Mouse (Mus musculus): ENCODE results near the gene Snrnp35. TPM values are rescaled to one million over a fixed set of nuclear protein-coding genes. Genes with fewer than 3 reads are reported as not detected.

Snrnp35 gene
- polyA plus RNA-seq, 1 experiment from 2014 or later, result 25.1 TPM

GRCm38 (mm10) chr5:124505235-124505634 is 22.3 kb downstream of the Snrnp35 start:
- ATAC-seq, result no peak
- H3K9me3 ChIP-seq (ENCODE audit: control insufficient read depth, low read length), result no peaks in the 10 kb centered on the region
- no peaks in the 10 kb centered on the region for H3K4me1 ChIP-seq (replicated peaks; ENCODE audit: control insufficient read depth, insufficient read depth, low read length)
- H3K36me3 ChIP-seq (ENCODE audit: control insufficient read depth, insufficient read depth), result no peaks in the 10 kb centered on the region; the same call in 1 of the 2 replicates
- H3K4me3 ChIP-seq (replicated peaks; ENCODE audit: low read length), result no peak overlapping the region
- no peaks in the 10 kb centered on the region for H3K27me3 ChIP-seq (replicated peaks; ENCODE audit: control insufficient read depth, insufficient read depth, low read length)
- no peak overlapping the region for H3K27ac ChIP-seq (ENCODE audit: low read length)
- H3K9ac ChIP-seq (replicated peaks; ENCODE audit: low read depth, low read length), result no peak overlapping the region
- WGBS, result 96% methylated on average over 4 of the region's 4 CpGs
- no peak overlapping the region for H3K4me2 ChIP-seq (ENCODE audit: low read length)

- 87% methylated on average over 10 of the region's 10 CpGs for WGBS
- Histone ChIP-seq H3K36me3 (ENCODE audit: control insufficient read depth, insufficient read depth) (no peaks in the 10 kb centered on the region; the same call in 1 of the 2 replicates), H3K4me3 (replicated peaks; ENCODE audit: low read length) (no peak overlapping the region), H3K9me3 (ENCODE audit: control insufficient read depth, low read length) (no peaks in the 10 kb centered on the region), H3K27ac (ENCODE audit: low read length) (no peak overlapping the region), H3K4me2 (ENCODE audit: low read length) (no peak overlapping the region), H3K9ac (replicated peaks; ENCODE audit: low read depth, low read length) (no peak overlapping the region), H3K27me3 (replicated peaks; ENCODE audit: control insufficient read depth, insufficient read depth, low read length) (no peaks in the 10 kb centered on the region), H3K4me1 (replicated peaks; ENCODE audit: control insufficient read depth, insufficient read depth, low read length) (no peaks in the 10 kb centered on the region)
- ATAC-seq, result no peak
These were observed 23.9 kb downstream of the Snrnp35 start for GRCm38 (mm10) chr5:124506731-124507359.

DNA sequence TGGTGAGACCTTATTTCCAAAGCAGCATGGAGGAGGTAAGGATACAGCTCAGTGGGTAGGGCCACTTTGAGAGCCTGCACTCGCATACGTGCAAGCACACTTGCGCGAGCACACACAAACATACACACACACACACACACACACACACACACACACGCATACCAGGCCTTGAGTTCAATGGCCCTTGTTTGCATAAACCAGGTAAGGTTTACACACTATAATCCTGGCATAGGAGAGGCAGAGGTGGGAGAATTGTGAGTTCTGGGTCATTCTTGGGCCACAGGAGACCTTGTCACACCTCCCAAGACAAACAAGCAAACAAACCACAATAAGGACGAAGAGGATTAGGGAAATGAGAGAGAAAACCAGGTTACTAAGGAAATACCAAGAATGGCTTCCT is 26.3 kb downstream of the Snrnp35 start:
- H3K9ac ChIP-seq (replicated peaks; ENCODE audit: low read depth, low read length), result no peak overlapping the region
- WGBS, result 90% methylated on average over 6 of the region's 6 CpGs
- no peak overlapping the region for H3K4me3 ChIP-seq (replicated peaks; ENCODE audit: low read length)

DNA sequence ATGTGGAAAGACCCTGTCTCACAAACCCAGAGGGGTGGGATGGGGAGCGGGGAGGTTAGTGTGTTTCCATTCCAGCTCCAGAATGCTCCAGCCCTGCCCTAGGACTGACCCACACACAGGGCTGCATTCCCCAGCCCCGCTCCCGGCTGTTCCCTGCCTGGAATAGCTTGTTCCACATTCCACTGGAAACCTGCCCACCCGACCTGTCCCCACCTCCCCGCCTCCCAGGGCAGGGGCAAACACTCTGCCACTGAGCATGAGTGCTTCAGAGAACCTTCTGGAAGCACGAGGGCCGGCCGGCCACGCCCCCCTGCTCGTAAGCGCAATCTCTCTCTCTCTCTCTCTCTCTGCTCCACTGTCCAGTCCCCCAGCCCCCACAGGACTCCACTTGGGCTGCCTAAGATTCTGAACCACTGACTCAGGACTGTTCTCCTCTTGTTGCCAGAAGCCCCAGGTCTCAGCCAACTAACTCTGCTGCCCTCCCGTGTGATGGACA is 26.9 kb downstream of the Snrnp35 start:
- Histone ChIP-seq H3K9me3 (ENCODE audit: control insufficient read depth, low read length) (no peaks in the 10 kb centered on the region), H3K9ac (replicated peaks; ENCODE audit: low read depth, low read length) (no peak overlapping the region), H3K27ac (ENCODE audit: low read length) (no peak overlapping the region), H3K4me1 (replicated peaks; ENCODE audit: control insufficient read depth, insufficient read depth, low read length) (no peaks in the 10 kb centered on the region), H3K36me3 (ENCODE audit: control insufficient read depth, insufficient read depth) (peaks cover 12% of the 10 kb centered on the region; the same call in 1 of the 2 replicates), H3K4me2 (ENCODE audit: low read length) (no peak overlapping the region), H3K27me3 (replicated peaks; ENCODE audit: control insufficient read depth, insufficient read depth, low read length) (no peaks in the 10 kb centered on the region), H3K4me3 (replicated peaks; ENCODE audit: low read length) (no peak overlapping the region)
- ATAC-seq, result no peak
- WGBS, result 78% methylated on average over 12 of the region's 12 CpGs

More for the DNA sequence above, 26.3 kb downstream of the Snrnp35 start:
- no peak for ATAC-seq
- Histone ChIP-seq H3K27ac (ENCODE audit: low read length) (no peak overlapping the region), H3K9me3 (ENCODE audit: control insufficient read depth, low read length) (no peaks in the 10 kb centered on the region), H3K36me3 (ENCODE audit: control insufficient read depth, insufficient read depth) (peaks cover 10% of the 10 kb centered on the region; the same call in 1 of the 2 replicates), H3K4me2 (ENCODE audit: low read length) (no peak overlapping the region), H3K4me1 (replicated peaks; ENCODE audit: control insufficient read depth, insufficient read depth, low read length) (no peaks in the 10 kb centered on the region), H3K27me3 (replicated peaks; ENCODE audit: control insufficient read depth, insufficient read depth, low read length) (no peaks in the 10 kb centered on the region)

DNA sequence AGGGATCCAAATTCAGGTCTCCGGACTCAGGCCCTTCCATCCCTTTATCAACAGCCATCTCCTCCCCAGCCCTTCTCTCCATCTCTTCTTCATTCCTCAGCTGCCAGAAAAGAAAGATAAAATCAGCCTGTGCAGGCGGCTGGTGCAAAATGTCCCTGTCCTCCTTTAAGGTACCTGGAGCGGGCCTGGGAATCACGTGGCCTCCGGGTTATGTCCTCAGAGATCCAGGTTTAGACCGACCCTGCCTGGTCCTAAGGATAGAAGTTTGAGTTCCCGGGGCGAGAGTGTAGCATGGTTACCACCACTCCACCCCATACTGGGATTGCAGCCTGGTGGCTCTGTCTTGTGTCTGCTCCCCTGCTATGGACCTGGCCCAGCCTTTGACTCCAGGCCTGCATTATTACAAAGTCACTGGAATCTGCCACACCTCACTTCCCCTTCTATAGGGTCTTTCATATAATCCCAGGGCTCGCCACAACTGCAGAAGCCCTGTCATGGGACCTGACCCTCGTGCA is 27.7 kb downstream of the Snrnp35 start:
- Histone ChIP-seq H3K27me3 (replicated peaks; ENCODE audit: control insufficient read depth, insufficient read depth, low read length) (no peaks in the 10 kb centered on the region), H3K4me3 (replicated peaks; ENCODE audit: low read length) (no peak overlapping the region), H3K4me1 (replicated peaks; ENCODE audit: control insufficient read depth, insufficient read depth, low read length) (no peaks in the 10 kb centered on the region), H3K27ac (ENCODE audit: low read length) (no peak overlapping the region), H3K36me3 (ENCODE audit: control insufficient read depth, insufficient read depth) (peaks cover 12% of the 10 kb centered on the region; the same call in 1 of the 2 replicates), H3K9ac (replicated peaks; ENCODE audit: low read depth, low read length) (no peak overlapping the region), H3K9me3 (ENCODE audit: control insufficient read depth, low read length) (no peaks in the 10 kb centered on the region), H3K4me2 (ENCODE audit: low read length) (no peak overlapping the region)
- ATAC-seq, result no peak
- WGBS, result 93% methylated on average over 10 of the region's 10 CpGs

GRCm38 (mm10) chr5:124515789-124516188 is 32.9 kb downstream of the Snrnp35 start:
- 88% methylated on average over 5 of the region's 5 CpGs for WGBS
- Histone ChIP-seq H3K27me3 (replicated peaks; ENCODE audit: control insufficient read depth, insufficient read depth, low read length) (no peaks in the 10 kb centered on the region), H3K4me3 (replicated peaks; ENCODE audit: low read length) (no peak overlapping the region), H3K27ac (ENCODE audit: low read length) (no peak overlapping the region), H3K9ac (replicated peaks; ENCODE audit: low read depth, low read length) (no peak overlapping the region), H3K9me3 (ENCODE audit: control insufficient read depth, low read length) (no peaks in the 10 kb centered on the region), H3K4me1 (replicated peaks; ENCODE audit: control insufficient read depth, insufficient read depth, low read length) (no peaks in the 10 kb centered on the region), H3K36me3 (ENCODE audit: control insufficient read depth, insufficient read depth) (peaks cover 12% of the 10 kb centered on the region; the same call in 1 of the 2 replicates), H3K4me2 (ENCODE audit: low read length) (no peak overlapping the region)
- ATAC-seq, result no peak

DNA sequence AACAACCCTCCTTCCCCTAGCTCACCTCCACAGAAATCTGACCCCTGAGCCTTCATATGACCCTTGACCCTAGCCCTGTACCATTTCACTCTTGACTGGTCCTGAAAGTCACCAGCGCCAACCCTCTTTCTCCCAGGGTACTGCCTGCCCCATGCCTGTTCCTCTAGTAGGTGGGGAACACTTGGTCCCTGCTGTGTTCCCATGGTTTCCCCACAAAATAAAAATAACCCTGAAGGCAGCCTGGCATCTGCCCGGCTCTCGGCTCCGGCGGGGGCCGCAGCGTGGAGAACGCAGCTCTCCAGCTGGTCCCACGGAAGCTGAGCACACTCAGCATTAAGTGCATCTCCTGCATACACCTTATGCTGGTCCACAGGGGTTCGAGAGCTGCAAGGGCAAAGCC is 35.7 kb downstream of the Snrnp35 start:
- Histone ChIP-seq H3K27ac (ENCODE audit: low read length) (no peak overlapping the region), H3K27me3 (replicated peaks; ENCODE audit: control insufficient read depth, insufficient read depth, low read length) (no peaks in the 10 kb centered on the region), H3K4me2 (ENCODE audit: low read length) (no peak overlapping the region), H3K9me3 (ENCODE audit: control insufficient read depth, low read length) (no peaks in the 10 kb centered on the region), H3K9ac (replicated peaks; ENCODE audit: low read depth, low read length) (no peak overlapping the region), H3K4me1 (replicated peaks; ENCODE audit: control insufficient read depth, insufficient read depth, low read length) (no peaks in the 10 kb centered on the region), H3K36me3 (ENCODE audit: control insufficient read depth, insufficient read depth) (peaks cover 5% of the 10 kb centered on the region; the same call in 1 of the 2 replicates), H3K4me3 (replicated peaks; ENCODE audit: low read length) (no peak overlapping the region)
- WGBS, result 81% methylated on average over 10 of the region's 10 CpGs
- no peak for ATAC-seq

DNA sequence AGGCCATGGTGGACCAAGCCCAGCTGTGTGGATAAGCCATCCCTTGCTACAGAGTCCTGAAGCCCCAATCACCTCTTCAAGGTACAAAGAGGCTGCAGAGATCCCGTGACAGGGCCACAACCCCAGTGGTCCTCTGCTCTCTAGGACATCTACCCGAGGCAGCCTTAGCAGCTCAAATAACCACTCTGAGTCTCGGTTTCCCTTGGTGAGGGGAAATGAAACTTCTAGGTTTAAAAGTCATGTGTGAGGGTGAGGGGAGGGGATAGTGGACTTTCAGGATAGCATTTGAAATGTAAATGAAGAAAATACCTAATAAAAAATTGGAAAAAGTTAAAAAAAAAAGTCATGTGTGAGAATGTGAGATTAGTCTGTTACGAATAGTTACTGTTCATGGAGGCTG is 38.7 kb downstream of the Snrnp35 start:
- ATAC-seq, result no peak
- Histone ChIP-seq H3K27ac (ENCODE audit: low read length) (no peak overlapping the region), H3K4me3 (replicated peaks; ENCODE audit: low read length) (no peak overlapping the region), H3K9ac (replicated peaks; ENCODE audit: low read depth, low read length) (no peak overlapping the region), H3K9me3 (ENCODE audit: control insufficient read depth, low read length) (no peaks in the 10 kb centered on the region), H3K4me1 (replicated peaks; ENCODE audit: control insufficient read depth, insufficient read depth, low read length) (no peaks in the 10 kb centered on the region), H3K4me2 (ENCODE audit: low read length) (no peak overlapping the region), H3K36me3 (ENCODE audit: control insufficient read depth, insufficient read depth) (no peaks in the 10 kb centered on the region), H3K27me3 (replicated peaks; ENCODE audit: control insufficient read depth, insufficient read depth, low read length) (no peaks in the 10 kb centered on the region)
- WGBS, result 87% methylated on average over 4 of the region's 4 CpGs

DNA sequence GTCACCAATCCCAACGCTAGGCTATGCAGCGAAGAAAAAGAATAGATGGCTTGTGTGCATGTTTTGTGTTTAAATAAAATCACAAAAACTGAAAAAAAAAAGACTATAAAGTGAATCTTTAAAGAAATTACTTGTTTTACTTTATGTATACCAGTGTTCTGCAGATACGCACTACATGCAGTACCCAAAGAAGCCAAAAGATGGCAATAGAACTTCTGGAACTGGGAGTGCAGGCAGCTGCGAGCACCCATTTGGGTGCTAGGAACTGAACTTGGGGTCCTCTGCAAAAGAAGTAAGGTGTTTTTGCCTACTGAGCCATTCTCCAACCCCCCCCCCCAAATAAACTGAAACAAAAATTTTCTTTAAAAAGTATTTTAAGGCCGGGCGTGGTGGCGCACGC is 40.1 kb downstream of the Snrnp35 start:
- Histone ChIP-seq H3K27ac (ENCODE audit: low read length) (no peak overlapping the region), H3K4me1 (replicated peaks; ENCODE audit: control insufficient read depth, insufficient read depth, low read length) (no peaks in the 10 kb centered on the region; the same call in 1 of the 2 replicates), H3K9ac (replicated peaks; ENCODE audit: low read depth, low read length) (no peak overlapping the region), H3K4me3 (replicated peaks; ENCODE audit: low read length) (no peak overlapping the region), H3K9me3 (ENCODE audit: control insufficient read depth, low read length) (no peaks in the 10 kb centered on the region), H3K36me3 (ENCODE audit: control insufficient read depth, insufficient read depth) (no peaks in the 10 kb centered on the region), H3K27me3 (replicated peaks; ENCODE audit: control insufficient read depth, insufficient read depth, low read length) (no peaks in the 10 kb centered on the region), H3K4me2 (ENCODE audit: low read length) (no peak overlapping the region)
- WGBS, result 95% methylated on average over 8 of the region's 8 CpGs
- no peak for ATAC-seq
